Mouse (Mus musculus) cerebellum, postnatal 4 days (tissue): ENCODE measurements around the gene Atrip.
A peak's percentile ranks its signal among the peaks of the same experiment; 100 is the strongest.

Experiments
- DNase-seq, 2 experiments: peaks; one replicate each; pipeline ENCODE4 v3.0.0; 2022; ENCODE audit warnings: low spot score in 2 of 2, mixed read lengths in 1 of 2

The Atrip gene

GRCm38 (mm10) chr9:109038086-109038895 lies 35.6 kb downstream of the Atrip start, which contains the start of gene Shisa5:
TSS of gene Shisa5 (plus strand) at chr9:109038565.
- DNase-seq, result peak in 1 of 2 experiments; percentile 36

GRCm38 (mm10) chr9:109032435-109032834 lies 41.5 kb downstream of the Atrip start:
- DNase-seq, result no peak

GRCm38 (mm10) chr9:109031686-109032085 lies 42.2 kb downstream of the Atrip start:
- no peak for DNase-seq

- DNase-seq, result no peak
Measured at GRCm38 (mm10) chr9:109031001-109031400, 42.9 kb downstream of the Atrip start.

- DNase-seq, result no peak
Measured at GRCm38 (mm10) chr9:109030312-109030711, 43.6 kb downstream of the Atrip start.

- DNase-seq, result no peak
Measured at GRCm38 (mm10) chr9:109028919-109029318, 45.0 kb downstream of the Atrip start.

GRCm38 (mm10) chr9:109028421-109028820 lies 45.5 kb downstream of the Atrip start:
- DNase-seq, result peak in 1 of 2 experiments; percentile 11

GRCm38 (mm10) chr9:109027521-109027920 lies 46.4 kb downstream of the Atrip start:
- DNase-seq, result no peak

GRCm38 (mm10) chr9:109022866-109023685 lies 50.8 kb downstream of the Atrip start:
- no peak for DNase-seq

- DNase-seq, result no peak
Measured at GRCm38 (mm10) chr9:109021428-109021827, 52.5 kb downstream of the Atrip start.

- DNase-seq, result no peak
Measured at GRCm38 (mm10) chr9:109016973-109017604, 56.8 kb downstream of the Atrip start.

GRCm38 (mm10) chr9:109015397-109015796 lies 58.5 kb downstream of the Atrip start:
- DNase-seq, result no peak

- DNase-seq, result no peak
Measured at GRCm38 (mm10) chr9:109010316-109010690, 63.6 kb downstream of the Atrip start.

- no peak for DNase-seq
Measured at GRCm38 (mm10) chr9:109009636-109010315, 64.1 kb downstream of the Atrip start.

- DNase-seq, result no peak
Measured at GRCm38 (mm10) chr9:109008994-109009635, 64.8 kb downstream of the Atrip start.

GRCm38 (mm10) chr9:109008081-109008480 lies 65.8 kb downstream of the Atrip start:
- DNase-seq, result no peak
